Mouse (Mus musculus) Patski (cell line): Measurements from ENCODE around the gene Ncoa3. TPM values are rescaled to one million over a fixed set of nuclear protein-coding genes. Genes with fewer than 3 reads are reported as not detected.

Experiments used
- ATAC-seq: fragments of 100-300 bp; one replicate; pipeline ENCODE4 v1.8.0; 2021
- CTCF ChIA-PET: fragments of 350-600 bp; sonication (Branson Sonifier 250); formaldehyde crosslinking; loops from one replicate; lab custom pipeline; 2022; ENCODE audit warnings: inconsistent platforms; lab: Charles Lee
- POLR2A ChIA-PET: fragments of 350-600 bp; sonication (Branson Sonifier 250); formaldehyde crosslinking; loops from one replicate; lab custom pipeline; 2022; ENCODE audit warnings: antibody characterized with exemption, inconsistent platforms; lab: Charles Lee
- DNase-seq: peaks from one replicate; pipeline ENCODE4 v3.0.0-alpha.2; 2011; ENCODE audit warnings: low read depth, low spot score
- H3K27me3 ChIP-seq: fragments of 371-371 bp; one replicate; pipeline ENCODE4 v1.5.1; 2021
- CTCF ChIP-seq: fragments of 100-300 bp; IDR thresholded peaks from one replicate; pipeline ENCODE4 v1.5.1; 2021
- in situ Hi-C: fragments of 300-500 bp; cut with MboI; formaldehyde crosslinking; loops from 3 replicates; pipeline ENCODE4 v1.11.1; 2018; ENCODE audit warnings: low pct_unique_long_range_greater_than_20kb, mixed read lengths
- polyA plus RNA-seq: library from polyadenylated mRNA; unstranded; gene quantifications from one replicate; pipeline ENCODE4 v1.2.3, GENCODE M21; 2021

Gene Ncoa3
- polyA plus RNA-seq, 1 experiment from 2014 or later = 22.5 TPM

DNA sequence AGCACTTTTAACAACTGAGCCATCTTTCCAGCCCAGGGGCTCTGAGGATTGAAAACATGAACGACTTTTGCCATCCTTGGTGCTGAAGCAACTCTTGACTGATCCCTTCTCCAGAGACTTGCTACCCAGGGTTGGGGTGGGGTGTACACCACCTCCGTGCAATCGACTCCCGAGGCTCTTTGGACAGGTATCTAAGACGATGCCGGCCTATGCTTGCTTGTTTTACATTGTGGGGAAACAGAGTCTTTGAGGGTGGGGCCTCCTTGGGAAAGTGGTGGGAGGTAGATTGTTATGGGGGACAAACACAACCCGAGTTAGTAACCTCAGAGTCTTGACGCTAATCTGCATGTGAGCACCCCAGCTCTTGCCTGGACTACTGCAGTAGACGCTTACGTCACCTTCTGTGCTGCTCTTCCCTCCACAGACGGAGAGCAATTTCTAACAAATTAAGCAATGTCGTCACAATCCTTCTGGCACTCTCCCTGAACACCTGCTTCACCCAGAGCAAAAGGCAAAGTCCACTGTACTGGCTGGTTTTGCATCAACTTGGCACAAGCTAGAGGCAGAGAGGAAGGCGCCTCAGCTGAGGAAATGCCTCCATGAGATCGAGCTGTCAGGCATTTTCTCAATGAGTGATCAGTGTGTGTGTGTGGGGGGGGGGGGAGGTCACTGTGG, 129.4 kb downstream of the Ncoa3 start:
- POLR2A ChIA-PET = no interaction called here
- DNase-seq = no peak

DNA sequence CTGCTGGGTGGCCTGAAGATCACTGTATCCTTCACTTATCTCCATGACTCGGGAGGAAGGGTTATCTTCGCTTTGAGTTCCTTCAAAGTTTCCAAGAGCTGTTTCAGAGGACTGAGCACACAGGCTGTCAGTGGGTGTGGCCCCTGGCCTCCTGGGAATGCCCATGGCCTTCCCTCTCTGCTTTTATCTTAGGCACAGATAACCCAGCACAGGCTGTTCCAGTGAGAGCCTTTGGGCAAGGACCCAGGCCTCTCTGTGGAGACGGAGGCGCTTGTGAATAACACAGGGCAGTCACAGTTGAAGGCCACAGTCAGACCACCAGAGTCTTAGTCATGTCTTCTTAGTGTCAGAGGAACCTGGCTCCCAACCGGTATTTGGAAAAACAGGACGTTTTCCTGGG, 130.3 kb downstream of the Ncoa3 start:
- in situ Hi-C loops = no loop called here
- H3K27me3 ChIP-seq = no peaks in the 10 kb centered on the region
- CTCF ChIA-PET = no interaction called here
- ATAC-seq (no peak), DNase-seq (no peak)
- no peak for TF ChIP-seq CTCF
- POLR2A ChIA-PET = no interaction called here

More for the DNA sequence above, 129.4 kb downstream of the Ncoa3 start:
- ATAC-seq = no peak
- H3K27me3 ChIP-seq = no peaks in the 10 kb centered on the region
- in situ Hi-C loops = no loop called here
- TF ChIP-seq CTCF = no peak
- CTCF ChIA-PET = no interaction called here

Other genes with a start within 250 kb of the Ncoa3 start
- gene Zmynd8, start 93.6 kb upstream of the Ncoa3 start, polyA plus RNA-seq = 98.3 TPM
- 31.6 TPM for gene Sulf2, start 163.0 kb downstream of the Ncoa3 start, polyA plus RNA-seq